Mouse (Mus musculus): ENCODE measurements around the gene H2-M10.3. TPM values are rescaled to one million over a fixed set of nuclear protein-coding genes. Genes with fewer than 3 reads are reported as not detected.

Gene H2-M10.3
- polyA plus RNA-seq, 1 experiment: not detected

- TF ChIP-seq CTCF (IDR thresholded peaks at IDR 0.05; ENCODE audit: insufficient read depth, low read depth, low read length): no peak
- no peak for TF ChIP-seq POLR2A (IDR thresholded peaks at IDR 0.05; ENCODE audit: insufficient read depth, low read depth, low read length)
- H3K27ac ChIP-seq (ENCODE audit: insufficient read depth, low read depth, low read length): peak overlapping the region; percentile 88
- H3K4me1 ChIP-seq (ENCODE audit: control insufficient read depth, insufficient read depth, low read length): no peaks in the 10 kb centered on the region
- WGBS: 9% methylated on average over 5 of the region's 5 CpGs
- peak overlapping the region; percentile 54 for H3K4me3 ChIP-seq (ENCODE audit: insufficient read depth, low read depth, low read length)
These were observed 52.4 kb downstream of the H2-M10.3 start for GRCm38 (mm10) chr17:36315689-36316253.

GRCm38 (mm10) chr17:36315041-36315688 is 53.1 kb downstream of the H2-M10.3 start:
- peak overlapping the region; percentile 88 for H3K27ac ChIP-seq (ENCODE audit: insufficient read depth, low read depth, low read length)
- peak overlapping the region; percentile 54 for H3K4me3 ChIP-seq (ENCODE audit: insufficient read depth, low read depth, low read length)
- no peaks in the 10 kb centered on the region for H3K4me1 ChIP-seq (ENCODE audit: control insufficient read depth, insufficient read depth, low read length)
- 0 out of 2 replicates have a peak, but pooled peaks have one; percentile 30 for TF ChIP-seq POLR2A (IDR thresholded peaks at IDR 0.05; ENCODE audit: insufficient read depth, low read depth, low read length)
- TF ChIP-seq CTCF (IDR thresholded peaks at IDR 0.05; ENCODE audit: insufficient read depth, low read depth, low read length): no peak
- under 1% methylated on average over 19 of the region's 19 CpGs for WGBS

Other genes with a start within 250 kb of the H2-M10.3 start
- gene Gm19684, start 246.7 kb downstream of the H2-M10.3 start, polyA plus RNA-seq (2012; ENCODE audit: insufficient read depth, insufficient read length, low replicate concordance, missing spikeins): not detected in 2 replicates
- gene Gm7030, start 239.0 kb downstream of the H2-M10.3 start, polyA plus RNA-seq (2012; ENCODE audit: insufficient read depth, insufficient read length, low replicate concordance, missing spikeins): not detected in 2 replicates
- not detected in 2 replicates for gene Gm8909, start 199.9 kb downstream of the H2-M10.3 start, polyA plus RNA-seq (2012; ENCODE audit: insufficient read depth, insufficient read length, low replicate concordance, missing spikeins)
- not detected in 2 replicates for gene H2-T3, start 178.1 kb downstream of the H2-M10.3 start, polyA plus RNA-seq (2012; ENCODE audit: insufficient read depth, insufficient read length, low replicate concordance, missing spikeins)
- not detected in 2 replicates for gene Rpp21, start 110.3 kb downstream of the H2-M10.3 start, polyA plus RNA-seq (2012; ENCODE audit: insufficient read depth, insufficient read length, low replicate concordance, missing spikeins)
- gene Trim39, start 96.2 kb downstream of the H2-M10.3 start, polyA plus RNA-seq (2012; ENCODE audit: insufficient read depth, insufficient read length, low replicate concordance, missing spikeins): not detected in 2 replicates
- gene H2-M10.2, start 81.9 kb downstream of the H2-M10.3 start, polyA plus RNA-seq (2012; ENCODE audit: insufficient read depth, insufficient read length, low replicate concordance, missing spikeins): not detected in 2 replicates
- not detected in 2 replicates for gene H2-M10.1, start 42.3 kb downstream of the H2-M10.3 start, polyA plus RNA-seq (2012; ENCODE audit: insufficient read depth, insufficient read length, low replicate concordance, missing spikeins)
- not detected in 2 replicates for gene H2-M10.4, start 93.9 kb upstream of the H2-M10.3 start, polyA plus RNA-seq (2012; ENCODE audit: insufficient read depth, insufficient read length, low replicate concordance, missing spikeins)
- not detected in 2 replicates for gene H2-M11, start 178.7 kb upstream of the H2-M10.3 start, polyA plus RNA-seq (2012; ENCODE audit: insufficient read depth, insufficient read length, low replicate concordance, missing spikeins)

All from olfactory bulb, adult 2 months (tissue).